Mouse (Mus musculus) ovary, postnatal 36 days (tissue): ENCODE data around the gene AC134908.4.

Experiments used
- DNase-seq: peaks from one replicate; pipeline ENCODE4 v3.0.0; 2022; ENCODE audit warnings: low spot score, mixed read lengths

AC134908.4 gene

GRCm38 (mm10) chr17:25795609-25796092 is at the start of gene AC134908.4:
Gene AC134908.4 (minus strand): TSS chr17:25795659.
- no peak for DNase-seq

- DNase-seq = peak; percentile 94
Measured at GRCm38 (mm10) chr17:25844396-25844901, 49.0 kb upstream of the AC134908.4 start, which contains the start of gene Rhot2. Gene Rhot2 (minus strand): TSS chr17:25844851.

GRCm38 (mm10) chr17:25843636-25844395 is 48.4 kb upstream of the AC134908.4 start:
- DNase-seq = no peak

- DNase-seq = no peak
Measured at GRCm38 (mm10) chr17:25843122-25843521, 47.7 kb upstream of the AC134908.4 start.

GRCm38 (mm10) chr17:25842509-25842908 is 47.0 kb upstream of the AC134908.4 start:
- no peak for DNase-seq

GRCm38 (mm10) chr17:25841117-25841880 is 45.8 kb upstream of the AC134908.4 start, which contains the start of gene Gm20683:
Gene Gm20683 (minus strand): TSS chr17:25841763.
- DNase-seq = no peak

- DNase-seq = no peak
Measured at GRCm38 (mm10) chr17:25840519-25840918, 45.1 kb upstream of the AC134908.4 start.

GRCm38 (mm10) chr17:25839455-25840235 is 44.2 kb upstream of the AC134908.4 start:
- DNase-seq = no peak

- no peak for DNase-seq
Measured at GRCm38 (mm10) chr17:25838904-25839303, 43.4 kb upstream of the AC134908.4 start.

GRCm38 (mm10) chr17:25837533-25837932 is 42.1 kb upstream of the AC134908.4 start:
- DNase-seq = no peak

- DNase-seq = peak; percentile 81
Measured at GRCm38 (mm10) chr17:25837076-25837410, 41.6 kb upstream of the AC134908.4 start, which contains the start of gene Rhbdl1. Gene Rhbdl1 (minus strand): TSS chr17:25837295.

GRCm38 (mm10) chr17:25836397-25837075 is 41.1 kb upstream of the AC134908.4 start:
- DNase-seq = peak; percentile 46

- DNase-seq = no peak
Measured at GRCm38 (mm10) chr17:25835816-25836215, 40.4 kb upstream of the AC134908.4 start.

- DNase-seq = no peak
Measured at GRCm38 (mm10) chr17:25835301-25835700, 39.8 kb upstream of the AC134908.4 start.

GRCm38 (mm10) chr17:25834595-25835222 is 39.2 kb upstream of the AC134908.4 start:
- DNase-seq = no peak

- no peak for DNase-seq
Measured at GRCm38 (mm10) chr17:25833961-25834594, 38.6 kb upstream of the AC134908.4 start.

GRCm38 (mm10) chr17:25833291-25833663 is 37.8 kb upstream of the AC134908.4 start, which contains the start of gene Stub1:
Gene Stub1 (minus strand): TSS chr17:25833404.
- DNase-seq = peak; percentile 89

GRCm38 (mm10) chr17:25832436-25833290 is 37.2 kb upstream of the AC134908.4 start:
- DNase-seq = peak; percentile 99
